Mouse (Mus musculus): ENCODE measurements around the gene Hist2h3c1.
A peak's percentile ranks its signal among the peaks of the same experiment; 100 is the strongest.

The Hist2h3c1 gene

DNA sequence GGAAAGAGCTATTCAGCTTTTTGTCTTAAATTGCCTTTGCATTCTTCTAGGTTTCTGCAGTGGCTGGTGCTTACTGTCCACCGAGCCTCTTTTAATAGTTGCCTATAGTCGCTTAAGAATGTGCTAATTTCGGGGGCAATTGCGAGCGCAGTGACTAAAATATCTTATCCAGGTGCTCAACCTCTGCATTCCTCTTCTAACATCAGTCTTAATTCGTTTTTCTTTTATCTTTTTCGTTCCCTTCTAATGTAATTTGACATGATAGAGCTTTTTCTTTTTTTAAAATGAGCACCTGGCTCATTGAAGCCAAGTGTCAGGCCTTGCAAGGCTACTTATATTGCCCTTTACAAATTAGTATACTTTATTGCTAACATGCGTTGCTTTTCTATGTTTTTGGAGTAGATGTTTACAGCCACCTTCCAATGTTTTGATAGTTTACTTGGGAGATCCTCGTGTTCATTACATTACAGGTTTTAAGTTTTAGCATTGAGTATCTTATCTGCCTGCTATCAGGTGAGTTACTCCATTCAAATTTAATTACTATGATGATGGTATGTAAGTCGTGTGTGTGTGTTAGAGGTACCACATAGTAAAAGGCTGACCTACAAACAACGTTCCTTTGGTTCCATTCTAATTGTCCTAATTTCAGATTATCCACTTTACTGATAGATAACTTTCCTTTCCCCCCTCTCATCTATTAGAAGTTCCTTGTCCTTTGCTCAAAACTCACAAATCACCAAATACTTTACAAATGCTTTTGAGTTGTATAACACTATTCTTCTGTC, 1.1 kb downstream of the Hist2h3c1 start:
- Histone ChIP-seq H3K4me3 (replicated peaks; ENCODE audit: low read length) (peak overlapping the region; percentile 78), H3K4me1 (replicated peaks; ENCODE audit: low read depth, low read length) (peaks cover 51% of the 10 kb centered on the region), H3K27me3 (ENCODE audit: insufficient read depth, low read length) (no peaks in the 10 kb centered on the region), H3K9me3 (ENCODE audit: low read length) (no peaks in the 10 kb centered on the region), H3K36me3 (ENCODE audit: insufficient read depth, low read length) (peaks cover 8% of the 10 kb centered on the region; the same call in 1 of the 2 replicates)
- TF ChIP-seq CTCF (conservative IDR thresholded peaks at IDR 0.05; ENCODE audit: low read length): no peak
- TF ChIP-seq POU5F1 (IDR thresholded peaks at IDR 0.05; ENCODE audit: borderline replicate concordance, low read length): no peak
- TF ChIP-seq NANOG (IDR thresholded peaks at IDR 0.05; ENCODE audit: borderline replicate concordance, low read length): no peak

DNA sequence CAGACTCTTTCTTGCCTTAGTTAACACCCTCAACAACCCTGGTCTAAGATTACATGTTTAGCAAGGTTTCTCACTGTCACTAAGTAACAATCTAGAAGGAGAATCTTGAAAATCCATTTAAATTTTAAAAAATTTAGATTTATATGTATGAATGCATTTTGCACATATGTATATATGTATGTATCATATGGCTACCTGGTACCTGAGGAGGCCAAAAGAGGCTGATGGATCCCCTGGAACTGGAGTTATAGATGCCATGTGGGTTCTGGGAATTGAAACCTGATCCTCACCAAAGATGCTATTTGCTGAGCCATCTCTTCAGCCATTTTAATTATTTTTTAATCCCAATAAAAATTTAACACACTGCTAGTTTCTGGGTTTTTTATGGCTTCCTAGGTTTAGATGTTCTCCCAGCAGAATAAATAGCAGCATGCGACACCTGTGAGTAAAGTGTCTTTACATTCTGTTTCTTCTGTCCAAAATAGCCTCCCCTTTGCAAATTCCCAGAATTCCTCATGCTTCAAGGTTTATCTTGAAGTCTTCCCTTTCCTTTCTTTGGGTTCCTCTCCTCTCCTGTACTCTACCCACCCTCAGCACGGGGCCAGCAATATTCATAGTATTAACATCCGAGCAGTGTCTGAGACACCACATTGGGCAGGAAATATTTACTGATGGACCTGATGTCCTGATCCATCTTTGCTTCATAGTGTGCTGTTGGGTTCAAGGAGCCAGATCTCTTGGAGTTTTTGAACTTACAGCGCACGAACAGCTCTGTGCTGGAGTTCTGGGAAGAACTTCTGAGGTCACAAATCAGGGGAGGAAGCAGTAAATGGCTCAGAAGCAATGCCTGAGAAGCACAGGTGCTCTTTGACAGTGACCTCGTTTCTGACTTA, 1.9 kb downstream of the Hist2h3c1 start:
- Histone ChIP-seq H3K9me3 (ENCODE audit: low read length) (no peaks in the 10 kb centered on the region), H3K4me3 (replicated peaks; ENCODE audit: low read length) (peak overlapping the region; percentile 78), H3K36me3 (ENCODE audit: insufficient read depth, low read length) (peaks cover 8% of the 10 kb centered on the region; the same call in 1 of the 2 replicates), H3K27me3 (ENCODE audit: insufficient read depth, low read length) (no peaks in the 10 kb centered on the region), H3K4me1 (replicated peaks; ENCODE audit: low read depth, low read length) (peaks cover 43% of the 10 kb centered on the region)
- TF ChIP-seq CTCF (conservative IDR thresholded peaks at IDR 0.05; ENCODE audit: low read length) (no peak), POU5F1 (IDR thresholded peaks at IDR 0.05; ENCODE audit: borderline replicate concordance, low read length) (no peak), NANOG (IDR thresholded peaks at IDR 0.05; ENCODE audit: borderline replicate concordance, low read length) (no peak)

DNA sequence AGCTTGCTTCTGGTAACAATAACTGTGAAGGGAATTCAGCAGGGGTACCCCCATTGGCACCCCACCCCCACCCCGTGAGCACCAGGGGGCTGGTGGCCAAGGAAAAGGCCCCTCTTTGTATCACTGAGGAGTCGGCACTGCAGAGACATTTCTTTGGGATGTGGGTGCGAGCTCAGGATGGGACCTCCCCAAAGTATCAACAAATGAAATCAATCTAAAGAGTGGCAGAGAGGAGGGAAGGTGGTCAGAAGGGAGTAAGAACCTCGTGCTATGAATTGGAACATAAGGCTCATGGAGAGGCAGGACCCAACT, 2.5 kb downstream of the Hist2h3c1 start:
- peak overlapping the region; percentile 78 for H3K4me3 ChIP-seq (replicated peaks; ENCODE audit: low read length)
- no peak for TF ChIP-seq CTCF (conservative IDR thresholded peaks at IDR 0.05; ENCODE audit: low read length)
- TF ChIP-seq NANOG (IDR thresholded peaks at IDR 0.05; ENCODE audit: borderline replicate concordance, low read length): no peak
- no peak for TF ChIP-seq POU5F1 (IDR thresholded peaks at IDR 0.05; ENCODE audit: borderline replicate concordance, low read length)
- no peaks in the 10 kb centered on the region for H3K27me3 ChIP-seq (ENCODE audit: insufficient read depth, low read length)

DNA sequence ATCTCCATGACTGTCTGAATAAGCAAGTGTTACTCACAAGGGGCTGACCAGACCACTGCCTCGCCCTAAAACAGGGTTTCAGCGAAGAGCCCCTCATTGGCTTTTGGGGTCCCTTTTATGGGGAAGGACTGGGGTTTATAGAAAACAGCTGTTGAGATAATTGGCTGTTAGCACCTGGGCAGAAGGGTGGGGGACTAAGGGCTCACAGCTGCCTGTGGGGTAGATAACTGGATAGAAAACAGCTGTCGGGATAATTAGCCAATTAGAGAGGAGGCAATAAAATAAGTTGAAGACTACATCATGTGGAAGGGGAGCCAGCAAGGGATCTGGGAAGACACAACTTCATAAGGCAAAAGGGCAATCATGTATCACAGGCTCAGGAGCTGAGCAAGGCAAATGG, 4.4 kb downstream of the Hist2h3c1 start:
- Histone ChIP-seq H3K36me3 (ENCODE audit: insufficient read depth, low read length) (peaks cover 8% of the 10 kb centered on the region; the same call in 1 of the 2 replicates), H3K9me3 (ENCODE audit: low read length) (no peaks in the 10 kb centered on the region), H3K4me1 (replicated peaks; ENCODE audit: low read depth, low read length) (peaks cover 45% of the 10 kb centered on the region), H3K27me3 (ENCODE audit: insufficient read depth, low read length) (no peaks in the 10 kb centered on the region), H3K4me3 (replicated peaks; ENCODE audit: low read length) (no peak overlapping the region)
- TF ChIP-seq POU5F1 (IDR thresholded peaks at IDR 0.05; ENCODE audit: borderline replicate concordance, low read length) (no peak), NANOG (IDR thresholded peaks at IDR 0.05; ENCODE audit: borderline replicate concordance, low read length) (no peak), CTCF (conservative IDR thresholded peaks at IDR 0.05; ENCODE audit: low read length) (no peak)

More for the DNA sequence above, 2.5 kb downstream of the Hist2h3c1 start:
- Histone ChIP-seq H3K9me3 (ENCODE audit: low read length) (no peaks in the 10 kb centered on the region), H3K36me3 (ENCODE audit: insufficient read depth, low read length) (peaks cover 8% of the 10 kb centered on the region; the same call in 1 of the 2 replicates), H3K4me1 (replicated peaks; ENCODE audit: low read depth, low read length) (peaks cover 37% of the 10 kb centered on the region)

DNA sequence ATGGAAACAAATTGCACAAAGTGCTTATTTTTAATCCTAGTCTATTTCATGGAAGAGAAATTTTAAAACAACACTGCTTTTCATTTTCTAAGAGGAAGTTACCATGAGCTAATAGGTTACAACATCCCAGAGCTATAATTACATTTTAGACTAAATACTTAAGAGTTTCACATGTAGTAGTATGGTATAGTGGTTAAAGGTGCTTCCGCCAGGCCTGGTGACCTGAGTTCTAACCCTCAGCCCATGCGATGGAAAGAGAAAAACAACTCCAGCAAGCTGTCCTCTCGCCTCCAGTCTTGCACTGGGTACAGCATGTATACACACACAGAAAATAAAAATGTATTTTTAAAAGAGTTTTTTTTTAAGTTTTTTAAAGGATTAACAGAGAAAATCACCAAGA, 5.3 kb downstream of the Hist2h3c1 start:
- TF ChIP-seq CTCF (conservative IDR thresholded peaks at IDR 0.05; ENCODE audit: low read length): no peak
- TF ChIP-seq NANOG (IDR thresholded peaks at IDR 0.05; ENCODE audit: borderline replicate concordance, low read length): no peak
- TF ChIP-seq POU5F1 (IDR thresholded peaks at IDR 0.05; ENCODE audit: borderline replicate concordance, low read length): no peak
- Histone ChIP-seq H3K9me3 (ENCODE audit: low read length) (no peaks in the 10 kb centered on the region), H3K27me3 (ENCODE audit: insufficient read depth, low read length) (no peaks in the 10 kb centered on the region)

DNA sequence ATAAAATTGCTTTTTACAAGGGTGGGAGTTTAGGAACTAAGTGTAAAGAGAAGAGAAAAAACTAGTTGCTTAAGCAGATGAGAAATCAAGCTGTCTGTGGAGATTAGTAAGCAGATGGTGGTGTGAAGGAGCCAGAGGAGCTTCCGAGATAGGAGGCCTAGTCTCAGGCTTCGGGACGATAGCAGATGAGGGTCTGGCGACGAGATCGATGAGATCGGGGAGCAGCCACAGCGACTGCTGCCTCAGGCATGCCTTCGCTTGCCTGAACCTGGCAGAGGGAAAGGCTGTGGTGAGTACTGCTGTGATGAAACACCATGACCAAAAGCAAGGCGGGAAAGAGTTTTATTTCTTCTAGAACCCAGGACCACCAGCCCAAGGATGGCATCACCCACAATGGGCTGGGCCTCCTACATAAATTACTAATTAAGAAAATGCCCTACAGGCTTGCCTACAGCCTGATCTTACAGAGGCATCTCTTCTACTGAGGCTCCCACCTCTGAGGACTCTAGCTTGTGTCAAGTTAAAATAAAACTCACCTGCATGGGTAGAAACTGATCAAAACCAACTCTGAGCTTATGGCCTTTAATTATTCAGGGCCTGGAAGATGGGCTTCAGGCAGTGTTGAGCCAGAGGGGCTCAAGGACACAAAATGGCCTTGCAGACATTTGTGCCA, 8.3 kb downstream of the Hist2h3c1 start:
- TF ChIP-seq CTCF (conservative IDR thresholded peaks at IDR 0.05; ENCODE audit: low read length): no peak
- TF ChIP-seq POU5F1 (IDR thresholded peaks at IDR 0.05; ENCODE audit: borderline replicate concordance, low read length): no peak
- no peak for TF ChIP-seq NANOG (IDR thresholded peaks at IDR 0.05; ENCODE audit: borderline replicate concordance, low read length)
- Histone ChIP-seq H3K4me3 (replicated peaks; ENCODE audit: low read length) (peak overlapping the region; percentile 68), H3K4me1 (replicated peaks; ENCODE audit: low read depth, low read length) (peaks cover 45% of the 10 kb centered on the region), H3K27me3 (ENCODE audit: insufficient read depth, low read length) (no peaks in the 10 kb centered on the region), H3K36me3 (ENCODE audit: insufficient read depth, low read length) (no peaks in the 10 kb centered on the region), H3K9me3 (ENCODE audit: low read length) (no peaks in the 10 kb centered on the region)

More for the DNA sequence above, 5.3 kb downstream of the Hist2h3c1 start:
- no peak overlapping the region for H3K4me3 ChIP-seq (replicated peaks; ENCODE audit: low read length)
- H3K4me1 ChIP-seq (replicated peaks; ENCODE audit: low read depth, low read length): peaks cover 52% of the 10 kb centered on the region
- H3K36me3 ChIP-seq (ENCODE audit: insufficient read depth, low read length): peaks cover 8% of the 10 kb centered on the region; the same call in 1 of the 2 replicates

DNA sequence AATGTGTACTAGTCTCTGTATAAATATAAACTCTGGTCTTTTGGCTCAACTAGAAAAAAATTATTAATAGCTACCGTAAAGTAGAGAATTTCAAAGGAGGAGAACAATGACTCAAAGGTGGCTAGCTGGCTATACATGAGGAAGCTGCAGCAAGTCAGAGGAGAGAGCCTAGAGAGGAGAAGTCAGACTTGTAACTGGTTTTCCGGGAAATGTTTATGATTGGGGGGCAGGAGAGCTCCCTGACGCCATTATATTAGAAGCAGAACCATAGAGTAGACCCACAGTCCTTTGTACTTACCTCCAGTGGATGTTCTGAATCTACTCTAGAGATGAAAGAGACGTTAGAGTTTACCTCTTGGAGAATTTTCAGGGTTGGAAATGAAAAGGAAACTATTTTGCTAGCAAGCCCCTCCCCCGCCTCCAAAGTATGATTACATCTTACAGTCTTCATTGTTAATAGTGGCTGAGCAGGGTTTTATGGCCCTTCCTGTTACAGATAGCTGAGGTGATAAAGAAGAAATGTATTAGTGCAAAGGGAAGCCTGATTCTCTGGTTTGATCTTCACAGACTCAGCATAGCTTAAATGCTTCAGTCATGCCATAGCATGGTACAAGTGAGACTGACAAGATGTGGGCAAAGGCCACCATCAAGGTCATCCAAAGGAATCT, 9.6 kb downstream of the Hist2h3c1 start:
- H3K36me3 ChIP-seq (ENCODE audit: insufficient read depth, low read length): no peaks in the 10 kb centered on the region
- TF ChIP-seq CTCF (conservative IDR thresholded peaks at IDR 0.05; ENCODE audit: low read length): no peak
- no peak for TF ChIP-seq NANOG (IDR thresholded peaks at IDR 0.05; ENCODE audit: borderline replicate concordance, low read length)
- TF ChIP-seq POU5F1 (IDR thresholded peaks at IDR 0.05; ENCODE audit: borderline replicate concordance, low read length): no peak
- H3K9me3 ChIP-seq (ENCODE audit: low read length): no peaks in the 10 kb centered on the region

More for the DNA sequence above, 9.6 kb downstream of the Hist2h3c1 start:
- H3K4me3 ChIP-seq (replicated peaks; ENCODE audit: low read length): no peak overlapping the region
- peaks cover 38% of the 10 kb centered on the region for H3K4me1 ChIP-seq (replicated peaks; ENCODE audit: low read depth, low read length)
- H3K27me3 ChIP-seq (ENCODE audit: insufficient read depth, low read length): no peaks in the 10 kb centered on the region
